8 mouse cellular contexts compared by ENCODE assay signal in the genomic region with DNA sequence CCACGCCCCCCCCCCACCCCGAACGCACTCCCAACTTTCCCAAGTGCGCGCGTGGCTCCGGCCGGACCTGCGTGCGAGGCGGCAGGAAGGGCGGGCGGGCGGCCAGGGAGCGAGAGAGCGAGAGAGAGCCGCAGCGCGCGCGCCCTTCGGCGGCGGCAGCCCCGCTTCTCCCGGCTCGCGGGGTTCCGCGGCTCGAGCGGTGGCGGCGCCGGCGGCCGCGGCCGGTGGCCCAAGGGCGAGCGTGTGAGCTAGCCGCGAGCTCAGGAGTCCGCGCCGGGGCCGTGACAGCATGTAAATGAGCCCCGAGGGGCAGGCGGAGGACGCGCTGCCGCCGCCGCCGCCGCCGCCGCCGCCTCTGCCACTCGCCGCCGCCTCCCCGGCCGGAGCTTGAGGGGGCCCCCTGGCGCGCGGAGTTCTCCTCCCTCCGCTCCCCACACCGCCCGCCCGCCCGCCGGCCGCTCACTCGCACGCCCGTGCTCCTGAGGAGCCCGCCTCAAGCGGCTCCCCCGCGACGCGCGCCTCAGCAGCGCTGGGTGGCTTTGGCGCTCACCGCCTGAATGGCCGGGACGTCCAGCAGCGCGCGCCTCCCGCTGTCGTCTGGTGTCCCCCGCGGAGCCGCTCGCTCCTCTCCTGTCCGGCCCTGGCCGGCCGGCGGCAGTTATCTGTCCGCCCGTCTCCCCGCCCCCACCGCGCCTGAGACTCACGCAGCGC. TPM values are rescaled to one million over a fixed set of nuclear protein-coding genes. Genes with fewer than 3 reads are reported as not detected.
A peak's percentile ranks its signal among the peaks of the same experiment; 100 is the strongest.
DNase-seq lines count a peak whose midpoint lies in the region; ATAC-seq and TF ChIP-seq lines count a peak whose summit lies in the region.

No protein-coding gene starts in this region.

- no peak for DNase-seq in frontal cortex, postnatal 14 days (ENCODE audit: low spot score in 2 of 2)
- peak; percentile 42 for DNase-seq in embryo, embryonic 10 days (ENCODE audit: low spot score)
- peak; percentile 98 for DNase-seq in heart, adult 11 months

- H3K4me2 ChIP-seq in intestine, postnatal 0 days (replicated peaks; ENCODE audit: low read depth), result peak overlapping the region; percentile 81
- peak overlapping the region; percentile 83 for H3K4me2 ChIP-seq in liver, embryonic 12.5 days
- no peak overlapping the region for H3K4me2 ChIP-seq in myocyte (ENCODE audit: low read depth)
- H3K4me2 ChIP-seq in stomach, embryonic 15.5 days, result peak overlapping the region; percentile 80

- ATAC-seq in frontal cortex, adult (ENCODE audit: low TSS enrichment), result peak; percentile 70
- peak; percentile 64 for ATAC-seq in intestine, postnatal 0 days
- peak; percentile 81 for ATAC-seq in liver, embryonic 12.5 days
- ATAC-seq in stomach, embryonic 15.5 days (ENCODE audit: insufficient read depth, low FRiP score, low read depth), result peak; percentile 81

- no peaks in the 10 kb centered on the region for H3K36me3 ChIP-seq in intestine, postnatal 0 days (ENCODE audit: control insufficient read depth, insufficient read depth)
- no peaks in the 10 kb centered on the region for H3K36me3 ChIP-seq in liver, embryonic 12.5 days
- no peaks in the 10 kb centered on the region for H3K36me3 ChIP-seq in myocyte (ENCODE audit: control insufficient read depth, insufficient read depth)
- no peaks in the 10 kb centered on the region for H3K36me3 ChIP-seq in stomach, embryonic 15.5 days

- WGBS in intestine, postnatal 0 days, result 39% methylated on average over 33 of the region's 109 CpGs
- WGBS in liver, embryonic 12.5 days (ENCODE audit: insufficient replicate concordance), result 22% methylated on average over 18 of the region's 109 CpGs
- 15% methylated on average over 40 of the region's 109 CpGs for WGBS in stomach, embryonic 15.5 days

- peak overlapping the region; percentile 73 for H3ac ChIP-seq in myocyte (ENCODE audit: control insufficient read depth, insufficient read length)

- TF ChIP-seq POLR2A in myocyte (IDR thresholded peaks at IDR 0.05; ENCODE audit: insufficient read length, low read depth), result peak; percentile 38

- TF ChIP-seq CTCF in intestine, postnatal 0 days (IDR thresholded peaks at IDR 0.05; ENCODE audit: low read depth), result peak; percentile 44

- H3K4me3 ChIP-seq in intestine, postnatal 0 days (ENCODE audit: low read depth, low read length), result peak overlapping the region; percentile 50
- peak overlapping the region; percentile 58 for H3K4me3 ChIP-seq in liver, embryonic 12.5 days
- H3K4me3 ChIP-seq in myocyte, result peak overlapping the region; percentile 17
- peak overlapping the region; percentile 51 for H3K4me3 ChIP-seq in stomach, embryonic 15.5 days (replicated peaks)

- H3K9me3 ChIP-seq in intestine, postnatal 0 days (ENCODE audit: control insufficient read depth), result no peaks in the 10 kb centered on the region
- no peaks in the 10 kb centered on the region for H3K9me3 ChIP-seq in liver, embryonic 12.5 days (replicated peaks)
- no peaks in the 10 kb centered on the region for H3K9me3 ChIP-seq in stomach, embryonic 15.5 days

- H3K4me1 ChIP-seq in intestine, postnatal 0 days (replicated peaks; ENCODE audit: control insufficient read depth, insufficient read depth, low read length), result no peaks in the 10 kb centered on the region
- H3K4me1 ChIP-seq in liver, embryonic 12.5 days, result peaks cover 8% of the 10 kb centered on the region; the same call in 1 of the 2 replicates
- peaks cover 3% of the 10 kb centered on the region; the same call in 1 of the 2 replicates for H3K4me1 ChIP-seq in stomach, embryonic 15.5 days

- H3K79me2 ChIP-seq in myocyte (ENCODE audit: control insufficient read depth, insufficient read depth), result no peaks in the 10 kb centered on the region

- peak overlapping the region; percentile 59 for H3K9ac ChIP-seq in intestine, postnatal 0 days (ENCODE audit: low read depth, low read length)
- peak overlapping the region; percentile 48; the same call in 1 of the 2 replicates for H3K9ac ChIP-seq in liver, embryonic 12.5 days
- 0 out of 2 replicates have a peak overlapping the region, but pooled peaks have one; percentile 6 for H3K9ac ChIP-seq in stomach, embryonic 15.5 days

- peak overlapping the region; percentile 46; the same call in 1 of the 2 replicates for H3K27ac ChIP-seq in intestine, postnatal 0 days (ENCODE audit: low read depth, low read length)
- H3K27ac ChIP-seq in liver, embryonic 12.5 days, result no peak overlapping the region
- no peak overlapping the region; the same call in 1 of the 2 replicates for H3K27ac ChIP-seq in stomach, embryonic 15.5 days

- peaks cover 7% of the 10 kb centered on the region for H3K27me3 ChIP-seq in intestine, postnatal 0 days (replicated peaks; ENCODE audit: control insufficient read depth, insufficient read depth, low read length)
- peaks cover 65% of the 10 kb centered on the region for H3K27me3 ChIP-seq in liver, embryonic 12.5 days (replicated peaks)
- H3K27me3 ChIP-seq in myocyte (ENCODE audit: control insufficient read depth, insufficient read depth, insufficient read length), result no peaks in the 10 kb centered on the region
- H3K27me3 ChIP-seq in stomach, embryonic 15.5 days (replicated peaks), result peaks cover 4% of the 10 kb centered on the region; the same call in 1 of the 2 replicates

TF ChIP-seq in myocyte, 11 proteins besides CTCF, POLR2A, EP300 and RAD21:
- TF ChIP-seq TCF12 (IDR thresholded peaks at IDR 0.05; ENCODE audit: insufficient read depth, poor library complexity, severe bottlenecking) (no peak), USF1 (IDR thresholded peaks at IDR 0.05; ENCODE audit: low read depth) (no peak), REST (IDR thresholded peaks at IDR 0.05; ENCODE audit: insufficient read depth, insufficient read length) (no peak), MYOD1 (IDR thresholded peaks at IDR 0.05; ENCODE audit: control insufficient read depth in 1 of 3, insufficient read length in 2 of 3, low read depth in 2 of 3) (no peak), SRF (IDR thresholded peaks at IDR 0.05; ENCODE audit: control insufficient read depth, insufficient read length, low read depth) (no peak), MAX (IDR thresholded peaks at IDR 0.05; ENCODE audit: low read depth) (no peak), POLR2AphosphoS2 (IDR thresholded peaks at IDR 0.05; ENCODE audit: insufficient read length, low read depth) (no peak), CEBPB (IDR thresholded peaks at IDR 0.05; ENCODE audit: insufficient read depth, poor library complexity, severe bottlenecking) (no peak)

RNA-seq across cellular contexts. Expression of a gene that starts 1.5 kb away (rescaled TPM):
- 64.4 and 80.3 TPM in 2 replicates for polyA plus RNA-seq in intestine, postnatal 0 days (2015; fragmentation: Nextera tagmentation; extraction: Ambion mirVana)
- polyA plus RNA-seq in liver, embryonic 12.5 days (2016; fragmentation: Nextera tagmentation; extraction: Ambion mirVana), result 16.0 and 17.1 TPM in 2 replicates
- polyA plus RNA-seq in myocyte (2012; fragmentation: generic; extraction: Trizol), result 87.0 TPM
- 77.6 and 79.0 TPM in 2 replicates for polyA plus RNA-seq in stomach, embryonic 15.5 days (2015; fragmentation: Nextera tagmentation; extraction: Ambion mirVana)

Comparison
In these comparisons a context has a peak if more than half of its experiments do, and no peak if none do; other contexts are left out.
1. DNase-seq: peak in embryo, embryonic 10 days (single experiment) and heart, adult 11 months (single experiment); none in frontal cortex, postnatal 14 days (0 of 2).
2. H3K9ac ChIP-seq: peak in every context shown above with its lines; median percentile 59 in intestine, postnatal 0 days; 48 in liver, embryonic 12.5 days; 6 in stomach, embryonic 15.5 days.
3. Peak in every context shown above with its lines, with median percentiles within 50 percentile points of each other: ATAC-seq and H3K4me3 ChIP-seq.